Mouse (Mus musculus) c-Kit-positive CD71-positive TER-119-negative erythroid progenitor cells, embryonic 14.5 days (primary cell): Measurements from ENCODE around the gene Gm9913.

Experiments used
- DNase-seq: peaks from one replicate; pipeline ENCODE4 v3.0.0-alpha.2; 2013; ENCODE audit warnings: low read depth

Gene Gm9913

GRCm38 (mm10) chr2:125555830-125556229, 50.9 kb downstream of the Gm9913 start:
- no peak for DNase-seq
